Mouse (Mus musculus) Muller cell, postnatal 12 days (primary cell): ENCODE data around the gene Aars.
"Not testable (repeated sequence)": the region's sequence is repeated elsewhere in the genome, so short reads cannot be mapped to it uniquely, and the experiment has no call there.

Experiments used
- DNase-seq: peaks from one replicate; pipeline ENCODE4 v3.0.0-alpha.2; 2015; ENCODE audit errors: inconsistent ontology term

The Aars gene

DNA sequence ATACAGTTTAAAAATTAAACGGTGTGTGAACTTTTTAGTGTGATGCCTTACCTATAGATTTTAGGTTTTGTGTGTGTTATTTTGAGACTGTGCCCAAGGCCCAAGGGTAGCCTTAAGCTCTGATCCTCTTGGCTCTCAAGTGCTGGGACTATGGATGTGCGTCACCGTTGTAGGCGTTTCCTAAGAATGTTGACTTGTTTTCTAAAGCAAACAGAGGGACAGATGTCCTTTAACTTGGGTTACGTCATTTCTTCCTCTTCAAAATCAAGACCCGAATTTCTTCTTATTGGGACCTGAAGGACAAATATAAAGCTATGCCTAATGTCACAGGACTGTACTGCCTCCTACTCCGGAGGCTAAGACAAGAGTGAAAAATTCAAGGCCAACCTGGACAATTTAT, at the start of gene Aars:
Gene Aars (plus strand): TSS at position 229 of the 400 bp plus-strand sequence.
- DNase-seq, result no peak

DNA sequence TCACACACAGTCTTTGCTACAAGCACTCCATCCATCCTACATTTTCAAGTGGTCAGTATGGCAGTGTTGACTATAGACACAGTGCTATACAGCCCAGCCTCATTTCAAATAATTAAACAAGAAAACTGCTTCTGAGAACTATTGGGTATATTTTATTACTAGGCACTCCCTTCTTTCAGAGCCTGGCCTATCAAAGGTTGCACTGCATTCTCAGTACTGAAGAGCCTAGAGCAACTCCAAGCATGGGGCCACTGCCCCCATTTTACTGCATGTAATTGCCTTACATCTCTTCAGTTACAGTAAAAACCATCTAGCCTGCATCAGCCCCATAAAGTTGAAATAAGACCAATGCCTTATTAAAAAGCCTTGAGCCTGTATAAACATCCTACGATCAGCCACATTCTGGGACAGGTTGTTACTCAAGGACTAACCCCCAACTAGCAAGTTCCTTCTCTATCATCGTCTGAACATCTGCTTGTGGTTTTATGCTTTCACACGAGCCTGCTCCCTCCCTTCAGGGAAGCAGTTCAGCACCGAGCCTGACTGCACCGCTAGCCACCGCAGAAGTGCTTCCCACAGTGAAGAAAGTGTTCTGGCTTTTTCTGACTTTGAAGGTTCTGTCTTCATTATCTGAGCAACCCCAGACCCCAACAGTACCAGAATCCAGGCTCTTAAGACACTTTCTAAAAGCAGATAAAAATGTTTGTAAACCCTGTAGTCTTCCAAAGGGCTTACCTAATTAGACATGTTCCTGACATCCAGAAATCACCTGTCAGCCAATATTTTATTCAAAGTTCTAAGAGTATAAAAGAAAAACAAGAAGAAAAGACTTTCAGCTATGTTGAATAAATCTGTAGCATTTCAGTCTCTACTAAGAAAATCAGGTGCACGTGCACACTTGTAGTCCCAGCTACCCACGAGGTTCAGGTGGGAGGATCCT, 44.9 kb upstream of the Aars start:
- DNase-seq, result no peak

DNA sequence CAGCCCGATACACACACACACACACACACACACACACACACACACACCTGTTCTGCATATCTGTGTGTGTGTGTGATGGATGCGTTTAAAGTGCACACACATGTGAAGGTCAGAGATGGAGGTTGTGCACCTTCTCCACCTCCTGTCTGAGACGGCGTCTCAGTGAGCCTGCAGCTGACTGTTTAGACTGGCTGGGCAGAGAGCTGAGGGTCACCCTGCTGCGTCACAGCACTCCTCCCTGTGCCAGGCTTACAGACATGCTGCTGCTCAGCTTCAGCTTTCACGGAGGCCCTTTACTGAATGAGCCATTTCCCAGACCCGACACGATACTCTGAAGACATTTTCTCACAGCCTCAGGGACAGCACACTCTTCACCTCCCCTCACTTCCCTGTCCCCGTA, 42.9 kb upstream of the Aars start:
- DNase-seq, result no peak

DNA sequence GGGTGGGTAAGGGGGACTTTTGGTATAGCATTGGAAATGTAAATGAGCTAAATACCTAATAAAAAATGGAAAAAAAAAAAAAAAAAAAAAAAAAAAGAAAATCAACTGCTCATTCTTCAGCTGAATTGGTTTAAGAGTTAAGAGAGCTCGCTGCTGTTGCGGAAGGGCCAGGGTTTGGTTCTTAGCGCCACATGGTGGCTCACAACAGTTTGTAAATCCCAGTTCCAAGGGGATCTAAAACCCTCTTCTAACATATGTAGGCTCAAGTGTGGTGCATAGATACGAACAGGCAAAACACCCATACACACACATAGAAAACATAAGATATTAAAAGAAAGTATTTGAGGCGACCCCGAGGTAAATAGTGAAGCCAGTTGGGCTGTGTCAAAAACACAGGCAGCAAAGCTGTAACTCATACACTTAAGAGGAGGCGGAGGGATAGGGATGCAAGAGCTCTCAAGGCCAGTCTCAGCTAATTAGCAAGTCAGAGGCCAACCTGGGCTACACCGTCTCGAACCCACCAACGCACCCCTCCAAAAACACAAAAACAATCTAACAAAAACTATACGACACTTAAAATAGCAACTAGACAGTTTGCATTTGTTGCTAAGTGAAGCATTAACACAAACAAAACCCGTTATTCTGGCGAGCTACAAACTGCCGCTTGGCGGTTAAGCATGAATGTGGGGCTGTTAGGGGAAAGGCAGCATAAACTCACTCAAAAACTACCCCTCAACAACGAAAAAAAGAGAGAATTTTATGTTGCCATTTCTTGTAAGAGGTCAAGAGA, 36.1 kb upstream of the Aars start:
- DNase-seq, result peak; percentile 18

DNA sequence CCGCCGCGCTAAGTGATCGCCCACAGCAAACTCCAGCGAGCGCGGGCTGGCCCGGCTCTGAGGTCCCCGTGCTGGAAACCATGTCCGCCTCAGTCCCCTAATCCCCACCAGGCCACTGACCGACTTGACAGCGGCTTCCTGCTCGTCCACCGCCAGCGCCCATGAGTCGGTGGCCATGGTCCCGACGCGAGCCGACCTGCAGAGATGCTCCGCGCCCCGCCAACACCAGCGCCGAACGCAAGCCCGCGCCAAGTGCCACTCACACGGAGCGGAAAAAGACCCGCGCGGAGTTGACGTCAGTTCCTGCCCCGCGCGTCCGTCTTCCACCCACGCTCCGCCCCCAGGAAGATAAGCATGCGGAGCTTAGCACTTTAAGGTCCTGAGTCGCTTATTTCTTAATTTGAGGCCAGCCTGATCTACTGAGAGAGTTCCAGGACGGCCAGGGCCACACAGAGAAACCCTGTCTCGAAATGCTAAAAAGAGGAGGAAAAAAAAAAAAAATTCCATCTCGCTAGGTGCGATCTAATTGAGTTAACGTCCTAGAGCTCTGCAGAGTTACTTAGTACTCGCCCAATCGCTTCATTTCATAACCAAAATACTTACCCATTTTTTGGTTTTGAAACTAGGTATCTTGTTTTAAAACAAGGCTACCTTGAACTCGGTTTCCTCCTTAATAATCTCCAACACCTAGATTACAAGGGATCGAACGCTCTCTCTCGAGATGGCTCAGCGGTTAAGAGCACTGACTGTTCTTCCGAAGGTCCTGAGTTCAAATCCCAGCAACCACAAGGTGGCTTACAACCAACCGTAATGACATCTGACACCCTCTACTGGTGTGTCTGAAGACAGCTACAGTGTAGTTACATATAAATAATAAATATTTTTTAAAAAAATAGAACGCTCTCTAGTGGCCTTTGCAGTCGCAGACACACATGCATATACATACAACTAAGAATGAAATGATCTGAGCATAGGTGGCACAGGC, 35.1 kb upstream of the Aars start, which contains the start of gene Ddx19a:
Gene Ddx19a (minus strand): TSS at position 254 of the 985 bp plus-strand sequence.
- DNase-seq, result peak; percentile 91

DNA sequence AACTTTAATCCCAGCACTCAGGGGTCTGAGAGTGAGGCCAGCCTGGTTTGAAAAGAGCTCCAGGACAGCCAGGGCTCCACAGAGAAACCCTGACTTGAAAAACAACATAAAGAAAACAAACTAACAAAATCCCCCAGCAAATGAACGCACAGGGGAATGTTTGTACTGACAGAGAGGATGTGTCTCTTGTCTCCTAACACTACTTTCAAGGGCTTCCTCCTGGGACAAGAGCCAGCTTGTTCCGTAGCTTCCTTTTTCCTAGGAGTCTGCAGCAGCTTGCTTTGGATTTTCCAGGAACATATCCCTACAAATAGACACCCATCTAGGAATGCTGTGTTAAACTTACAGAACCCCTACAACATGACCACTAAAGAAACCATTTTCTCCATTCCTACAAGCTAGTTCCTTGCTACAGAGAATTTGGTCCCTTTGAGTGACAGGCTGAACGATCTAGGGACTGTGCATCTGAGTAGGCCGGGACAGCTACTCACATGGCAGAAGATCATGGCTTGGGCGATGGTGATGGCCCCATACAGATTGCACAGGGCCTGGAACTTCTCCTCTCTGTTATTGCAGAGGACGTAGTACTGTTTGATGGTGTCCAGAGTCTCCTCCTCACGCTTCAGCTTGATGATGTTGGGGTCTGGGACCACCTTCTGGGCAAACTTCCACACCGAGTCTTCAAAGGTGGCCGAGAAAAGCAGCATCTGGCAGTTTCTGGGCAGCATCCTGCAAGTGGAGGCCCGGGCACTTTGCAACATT, 22.5 kb upstream of the Aars start:
- DNase-seq, result not testable (repeated sequence)

DNA sequence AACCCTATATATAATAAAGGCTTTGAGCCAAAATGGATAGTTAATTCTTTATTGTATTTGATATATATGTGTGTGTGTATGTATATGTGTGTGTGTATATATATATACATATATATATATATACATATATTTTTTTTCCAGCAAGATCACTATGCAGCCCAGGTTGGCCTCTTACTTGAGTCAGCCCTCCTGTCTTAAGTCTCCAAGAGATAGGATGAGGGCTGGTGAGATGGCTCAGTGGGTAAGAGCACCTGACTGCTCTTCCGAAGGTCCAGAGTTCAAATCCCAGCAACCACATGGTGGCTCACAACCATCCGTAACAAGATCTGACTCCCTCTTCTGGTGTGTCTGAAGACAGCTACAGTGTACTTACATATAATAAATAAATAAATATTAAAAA, 6.3 kb upstream of the Aars start:
- DNase-seq, result not testable (repeated sequence)

DNA sequence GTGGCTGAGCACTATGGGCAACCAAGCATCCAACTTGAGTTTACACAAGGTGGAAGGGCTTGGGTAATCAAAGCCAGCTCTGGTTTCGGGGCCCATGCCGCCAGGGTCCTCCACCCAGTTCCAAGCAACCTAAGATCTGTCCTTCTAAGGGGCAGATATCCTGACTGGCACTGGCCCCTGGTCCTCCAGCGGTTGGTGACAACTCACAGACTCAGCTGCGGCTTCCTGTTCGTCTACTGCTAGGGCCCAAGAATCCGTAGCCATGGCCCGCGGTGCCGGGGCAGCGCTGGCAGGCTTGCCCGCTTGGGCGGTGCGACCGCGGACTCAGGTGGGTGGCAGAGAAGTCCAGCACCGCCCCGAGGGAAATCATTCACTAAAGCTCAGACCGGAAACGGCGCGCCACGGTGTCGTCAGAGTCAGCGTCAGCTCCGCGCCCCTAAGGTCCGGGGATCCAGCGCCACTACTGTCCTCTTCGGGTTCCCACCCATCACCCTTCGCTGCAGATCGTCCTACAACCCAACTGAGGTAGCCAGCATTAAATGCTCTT, 5.5 kb upstream of the Aars start:
- DNase-seq, result peak; percentile 88

DNA sequence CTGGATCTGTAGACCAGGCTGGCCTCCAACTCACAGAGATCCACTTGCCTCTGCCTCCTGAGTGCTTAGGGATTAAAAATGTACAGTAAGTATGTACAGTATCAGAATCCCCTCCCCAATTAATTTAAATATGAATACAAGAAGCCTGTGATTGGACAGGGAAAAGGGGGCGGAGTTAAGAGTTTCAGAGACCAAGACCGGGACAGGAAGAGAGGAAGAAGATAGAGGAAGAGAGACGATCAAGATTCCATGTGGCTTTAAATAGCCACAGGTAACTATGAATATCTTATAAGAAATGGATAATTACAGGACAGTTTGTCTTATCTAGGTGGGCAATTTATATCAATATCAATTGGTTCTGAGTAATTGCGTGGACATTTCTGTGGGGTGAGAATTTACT, 3.4 kb upstream of the Aars start:
- no peak for DNase-seq

DNA sequence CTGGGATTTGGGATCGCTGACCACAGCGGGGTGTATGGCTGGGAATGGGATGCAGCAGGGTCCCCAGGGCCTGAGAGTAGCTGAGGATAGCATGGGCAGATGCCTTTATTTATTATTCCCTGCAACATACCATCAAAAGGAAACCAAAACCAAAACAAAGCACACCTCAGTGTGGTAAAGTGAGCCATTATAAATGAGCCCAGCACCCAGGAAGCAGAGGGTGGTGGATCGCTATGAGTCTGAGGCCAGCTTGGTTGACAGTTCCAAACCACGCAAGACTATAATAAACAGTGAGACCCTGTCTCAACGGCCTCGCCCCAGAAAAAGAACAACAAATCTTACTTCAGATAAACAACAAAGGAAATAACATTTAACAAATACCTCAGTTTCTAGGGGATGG, 2.9 kb upstream of the Aars start:
- DNase-seq, result no peak

DNA sequence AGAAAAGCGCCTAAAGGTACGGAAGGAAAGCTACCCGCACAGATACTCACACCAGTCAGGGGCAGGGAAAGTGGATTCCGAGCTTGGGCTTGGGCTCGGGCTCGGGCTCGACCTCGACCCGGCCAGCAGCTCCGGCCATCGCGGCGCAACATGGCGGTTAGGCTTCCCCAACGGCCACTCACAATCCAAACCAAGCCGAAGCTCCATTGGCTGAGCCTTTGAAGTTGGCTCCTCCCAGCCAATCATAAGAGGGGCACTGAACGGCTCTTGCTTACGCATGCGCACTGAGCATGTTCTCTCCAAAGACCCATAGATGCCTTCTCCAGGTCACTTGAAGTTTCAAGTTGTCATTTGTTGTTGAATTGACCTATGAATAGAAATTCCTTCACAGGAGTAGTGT, 1.4 kb upstream of the Aars start, which contains the start of gene Ddx19b:
Gene Ddx19b (minus strand): TSS at position 180 of the 400 bp plus-strand sequence.
- DNase-seq, result no peak

DNA sequence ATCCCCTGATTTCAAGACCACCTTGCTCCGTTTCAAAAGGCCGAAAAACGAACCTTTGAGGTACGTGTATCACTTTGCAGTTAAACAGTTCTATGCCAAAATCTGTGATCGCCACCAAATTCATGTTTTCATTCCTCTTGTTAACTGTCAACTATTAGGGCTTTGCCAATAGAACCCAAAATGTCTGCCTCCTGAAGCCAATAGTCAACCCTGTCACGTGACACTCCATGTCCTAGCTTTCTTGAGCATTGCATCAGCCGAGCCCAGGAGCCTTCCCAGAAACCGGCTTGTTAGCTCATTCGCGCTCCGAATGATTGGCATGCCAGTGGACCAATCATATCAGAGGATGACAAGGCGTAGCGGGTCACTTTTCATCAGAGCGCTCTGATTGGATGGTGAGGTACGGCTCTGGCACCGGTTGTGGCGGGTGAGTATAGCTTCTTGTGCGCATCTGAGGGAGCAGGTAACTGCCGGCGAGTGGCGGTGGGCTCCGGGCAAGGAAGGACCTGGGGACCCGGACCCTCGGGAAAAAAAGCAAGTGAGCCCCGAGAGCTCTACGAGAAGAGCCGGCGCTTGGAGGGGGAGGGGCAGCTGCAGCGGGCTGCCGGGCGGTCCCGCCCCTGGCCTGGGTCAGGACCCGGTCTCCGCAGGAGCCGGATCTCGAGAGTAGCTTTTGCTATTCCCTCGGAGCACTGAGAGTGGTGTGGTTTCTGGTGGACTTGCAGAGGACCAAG, 705 bp downstream of the Aars start:
- peak; percentile 99 for DNase-seq

DNA sequence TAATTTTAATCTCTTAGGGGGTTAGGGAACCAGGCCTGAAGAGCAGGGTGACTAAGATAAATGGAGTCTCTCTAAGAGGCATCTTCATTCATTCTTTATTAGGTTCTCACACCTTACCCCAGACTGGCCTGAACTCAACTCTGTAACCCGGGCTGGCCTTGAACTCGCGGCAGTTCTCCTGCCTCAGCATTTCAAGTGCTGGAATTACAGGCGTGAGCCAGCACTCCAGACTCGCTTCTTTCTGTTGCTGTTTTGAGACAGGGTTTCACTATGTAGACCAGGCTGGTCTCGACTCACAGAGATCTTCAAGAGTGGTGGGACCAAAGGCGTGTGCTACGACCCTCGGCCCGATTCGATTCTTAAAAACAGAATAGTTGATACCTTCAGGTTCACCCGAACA, 1.3 kb downstream of the Aars start:
- no peak for DNase-seq

DNA sequence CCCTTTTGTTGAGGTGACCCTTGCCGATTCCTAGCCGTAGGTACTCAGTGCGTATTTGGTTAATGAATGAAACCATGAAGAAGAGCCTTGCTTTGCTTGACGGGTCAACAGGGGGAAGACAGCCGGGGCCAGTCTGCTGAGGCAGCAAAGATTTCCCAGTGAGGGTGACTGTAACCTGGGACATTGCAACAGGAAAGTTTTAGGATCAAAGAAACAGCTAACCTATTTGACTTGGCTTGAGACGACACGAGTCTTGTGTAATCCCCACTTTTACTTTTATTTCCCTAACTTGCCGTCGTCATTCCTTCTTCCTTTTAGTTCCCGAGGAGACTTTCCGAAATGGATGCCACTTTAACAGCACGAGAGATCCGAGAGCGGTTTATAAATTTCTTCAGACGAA, 3.6 kb downstream of the Aars start:
- DNase-seq, result no peak

DNA sequence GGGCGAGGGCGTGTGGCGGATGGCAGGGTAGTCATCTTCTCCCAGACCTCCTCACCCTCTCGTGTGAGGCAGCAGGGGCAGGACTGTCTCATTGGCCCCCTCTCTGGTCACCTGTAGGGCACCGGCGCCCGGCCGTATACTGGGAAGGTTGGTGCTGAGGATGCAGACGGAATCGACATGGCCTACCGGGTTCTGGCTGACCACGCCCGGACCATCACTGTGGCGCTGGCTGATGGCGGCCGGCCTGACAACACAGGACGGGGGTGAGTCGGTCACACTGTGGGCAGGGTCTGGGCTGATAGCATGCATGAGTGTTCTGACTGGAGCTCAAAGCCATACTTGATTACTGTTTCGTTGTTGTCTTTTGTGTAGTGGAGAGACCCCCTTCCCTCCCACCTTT, 9.6 kb downstream of the Aars start:
- no peak for DNase-seq

DNA sequence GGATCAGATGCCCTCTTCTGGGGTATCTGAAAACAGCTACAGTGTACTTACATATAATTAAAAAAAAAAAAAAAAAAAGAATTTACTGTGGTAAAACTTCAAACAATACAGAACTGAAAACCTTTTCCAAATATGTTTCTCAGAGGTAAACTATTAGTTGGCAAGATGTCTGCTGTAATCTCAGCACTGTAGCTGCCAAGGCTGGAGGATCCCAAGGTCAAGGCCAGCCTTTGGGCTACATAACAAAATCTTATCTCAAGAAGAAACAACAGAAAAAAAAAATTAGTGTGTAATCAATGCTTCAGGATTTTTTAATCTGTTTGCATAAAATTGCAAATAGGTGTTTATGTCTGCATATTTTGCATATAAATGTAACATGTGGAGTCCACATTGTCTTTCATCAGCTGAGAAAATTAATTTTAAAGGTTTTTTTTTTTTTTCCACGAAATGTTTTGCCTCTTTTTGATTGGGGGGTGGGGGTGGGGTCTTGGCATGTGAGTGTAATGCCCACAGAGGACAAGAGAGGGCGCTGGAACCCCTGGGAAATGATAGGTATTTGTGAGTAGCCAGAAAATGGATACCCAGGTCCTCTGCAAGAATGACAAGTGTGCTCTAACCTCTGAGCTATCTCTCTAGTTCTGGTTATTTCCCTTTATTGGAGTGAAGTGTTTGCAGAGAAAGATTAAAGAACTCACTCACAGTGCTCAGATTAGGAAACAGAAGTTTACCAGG, 11.2 kb downstream of the Aars start:
- no peak for DNase-seq

DNA sequence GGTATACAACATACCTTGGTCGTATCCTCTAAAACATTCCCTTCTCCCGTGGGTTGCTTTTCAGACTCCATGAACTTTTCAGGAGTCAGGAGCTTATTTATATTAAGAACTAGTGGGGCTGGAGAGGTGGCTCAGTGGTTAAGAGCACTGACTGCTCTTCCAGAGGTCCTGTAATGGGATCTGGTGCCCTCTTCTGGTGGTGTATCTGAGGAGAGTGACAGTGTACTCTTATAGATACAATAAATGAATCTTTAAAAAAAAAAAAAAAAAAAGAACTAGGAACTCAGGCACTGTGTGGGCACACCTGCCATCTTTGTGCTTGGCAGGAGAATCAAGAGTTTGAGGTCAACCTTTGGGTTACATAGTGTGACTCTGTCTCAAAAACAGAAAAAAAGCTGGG, 15.8 kb downstream of the Aars start:
- no peak for DNase-seq

DNA sequence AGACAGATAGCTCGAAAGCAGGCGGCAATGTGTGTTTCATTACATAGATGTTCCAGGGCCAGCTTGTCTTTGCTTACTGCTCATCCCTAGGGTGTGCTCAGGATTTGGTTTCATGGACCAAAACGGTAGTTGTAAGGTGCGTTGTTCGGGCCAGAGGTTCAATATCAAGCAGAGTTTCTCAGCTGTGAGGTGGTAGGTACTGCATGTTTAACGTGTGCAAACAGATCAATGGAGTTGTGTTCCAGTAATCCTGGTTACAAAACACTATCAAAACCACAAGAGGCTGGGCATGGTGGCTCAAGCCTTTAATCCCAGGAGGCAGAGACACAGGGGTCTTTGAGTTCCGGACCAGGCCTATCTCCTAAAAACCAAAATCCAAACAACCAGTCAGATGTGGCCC, 16.2 kb downstream of the Aars start:
- no peak for DNase-seq
